Mouse (Mus musculus): Measurements from ENCODE around the gene Gm4981. TPM values are rescaled to one million over a fixed set of nuclear protein-coding genes. Genes with fewer than 3 reads are reported as not detected.
A peak's percentile ranks its signal among the peaks of the same experiment; 100 is the strongest.
"Not testable (repeated sequence)": the region's sequence is repeated elsewhere in the genome, so short reads cannot be mapped to it uniquely, and the experiment has no call there.

Gm4981 gene
- not detected in 2 replicates for polyA plus RNA-seq (2015; fragmentation: Nextera tagmentation; extraction: Ambion mirVana)

GRCm38 (mm10) chr10:58236613-58237012 is at the start of gene Gm4981:
TSS of gene Gm4981 (minus strand) at chr10:58236701.
- no peak for ATAC-seq (replicated peaks)
- Histone ChIP-seq H3K4me2 (no peak within 1 kb of the TSS), H3K27ac (no peak within 1 kb of the TSS), H3K27me3 (replicated peaks) (no peaks in the 10 kb centered on the region), H3K4me1 (no peaks in the 10 kb centered on the region), H3K9ac (no peak within 1 kb of the TSS), H3K36me3 (replicated peaks) (no peaks in the 10 kb centered on the region), H3K4me3 (no peak within 1 kb of the TSS), H3K9me3 (peaks cover 14% of the 10 kb centered on the region)
- WGBS = 91% methylated on average over 10 of the region's 10 CpGs

- no peak for ATAC-seq (replicated peaks)
- no peak overlapping the region for H3K9ac ChIP-seq
- H3K27me3 ChIP-seq (replicated peaks) = no peaks in the 10 kb centered on the region
- no peaks in the 10 kb centered on the region for H3K9me3 ChIP-seq
- H3K4me1 ChIP-seq = no peaks in the 10 kb centered on the region
- H3K36me3 ChIP-seq (replicated peaks) = peaks cover 42% of the 10 kb centered on the region
- 94% methylated on average over 7 of the region's 7 CpGs for WGBS
- no peak overlapping the region for H3K4me2 ChIP-seq
- no peak overlapping the region for H3K27ac ChIP-seq
- no peak overlapping the region for H3K4me3 ChIP-seq
Observed at GRCm38 (mm10) chr10:58282238-58282637, 45.7 kb upstream of the Gm4981 start.

GRCm38 (mm10) chr10:58258466-58258865 is 22.0 kb upstream of the Gm4981 start:
- Histone ChIP-seq H3K9ac (no peak overlapping the region), H3K27me3 (replicated peaks) (no peaks in the 10 kb centered on the region), H3K36me3 (replicated peaks) (peaks cover 12% of the 10 kb centered on the region; the same call in 1 of the 2 replicates), H3K9me3 (no peaks in the 10 kb centered on the region), H3K4me3 (no peak overlapping the region), H3K4me1 (peaks cover 19% of the 10 kb centered on the region), H3K4me2 (no peak overlapping the region), H3K27ac (no peak overlapping the region)
- 85% methylated on average over 5 of the region's 5 CpGs for WGBS
- no peak for ATAC-seq (replicated peaks)

- peaks cover 6% of the 10 kb centered on the region; the same call in 1 of the 2 replicates for H3K36me3 ChIP-seq (replicated peaks)
- peak overlapping the region; percentile 93; the same call in 1 of the 2 replicates for H3K9ac ChIP-seq
- peaks cover 19% of the 10 kb centered on the region for H3K4me1 ChIP-seq
- no peak overlapping the region for H3K27ac ChIP-seq
- H3K27me3 ChIP-seq (replicated peaks) = no peaks in the 10 kb centered on the region
- no peak for ATAC-seq (replicated peaks)
- no peaks in the 10 kb centered on the region for H3K9me3 ChIP-seq
- H3K4me2 ChIP-seq = peak overlapping the region; percentile 58
- peak overlapping the region; percentile 84 for H3K4me3 ChIP-seq
- WGBS = 8% methylated on average over 4 of the region's 4 CpGs
Observed at GRCm38 (mm10) chr10:58255954-58256353, 19.5 kb upstream of the Gm4981 start.

- Histone ChIP-seq H3K9me3 (no peaks in the 10 kb centered on the region), H3K4me3 (peak within 1 kb of the TSS; percentile 84), H3K36me3 (replicated peaks) (peaks cover 6% of the 10 kb centered on the region; the same call in 1 of the 2 replicates), H3K27ac (peak within 1 kb of the TSS; percentile 76), H3K9ac (peak within 1 kb of the TSS; percentile 93), H3K4me2 (peak within 1 kb of the TSS; percentile 58), H3K27me3 (replicated peaks) (no peaks in the 10 kb centered on the region), H3K4me1 (peaks cover 19% of the 10 kb centered on the region)
- under 1% methylated on average over 56 of the region's 58 CpGs for WGBS
- ATAC-seq (replicated peaks) = peak; percentile 100
Observed at GRCm38 (mm10) chr10:58255213-58255892, 18.9 kb upstream of the Gm4981 start, which contains the start of gene Gcc2. TSS of gene Gcc2 (plus strand) at chr10:58255497.

GRCm38 (mm10) chr10:58254635-58255175 is 18.2 kb upstream of the Gm4981 start:
- peaks cover 19% of the 10 kb centered on the region for H3K4me1 ChIP-seq
- no peaks in the 10 kb centered on the region for H3K27me3 ChIP-seq (replicated peaks)
- peak; percentile 37 for ATAC-seq (replicated peaks)
- peak overlapping the region; percentile 93 for H3K9ac ChIP-seq
- H3K4me3 ChIP-seq = peak overlapping the region; percentile 84
- H3K27ac ChIP-seq = peak overlapping the region; percentile 76; the same call in 1 of the 2 replicates
- H3K9me3 ChIP-seq = no peaks in the 10 kb centered on the region
- peaks cover 6% of the 10 kb centered on the region; the same call in 1 of the 2 replicates for H3K36me3 ChIP-seq (replicated peaks)
- WGBS = 28% methylated on average over 6 of the region's 6 CpGs
- H3K4me2 ChIP-seq = peak overlapping the region; percentile 58

- no peaks in the 10 kb centered on the region for H3K27me3 ChIP-seq (replicated peaks)
- WGBS = 33% methylated on average over 1 of the region's 1 CpGs
Observed at GRCm38 (mm10) chr10:58249535-58249934, 13.0 kb upstream of the Gm4981 start.

GRCm38 (mm10) chr10:58238984-58239740 is 2.7 kb upstream of the Gm4981 start:
- not testable (repeated sequence) for H3K27ac ChIP-seq; H3K4me2 ChIP-seq; H3K4me1 ChIP-seq; H3K9ac ChIP-seq; H3K27me3 ChIP-seq (replicated peaks); H3K36me3 ChIP-seq (replicated peaks); H3K9me3 ChIP-seq; H3K4me3 ChIP-seq
- ATAC-seq (replicated peaks) = peak; percentile 65; the same call in 1 of the 2 replicates
- 88% methylated on average over 8 of the region's 8 CpGs for WGBS

More at GRCm38 (mm10) chr10:58249535-58249934, 13.0 kb upstream of the Gm4981 start:
- no peak overlapping the region for H3K9ac ChIP-seq
- no peak overlapping the region for H3K4me3 ChIP-seq
- H3K4me1 ChIP-seq = peaks cover 4% of the 10 kb centered on the region; the same call in 1 of the 2 replicates
- H3K9me3 ChIP-seq = no peaks in the 10 kb centered on the region
- H3K27ac ChIP-seq = no peak overlapping the region
- H3K36me3 ChIP-seq (replicated peaks) = no peaks in the 10 kb centered on the region
- ATAC-seq (replicated peaks) = no peak
- H3K4me2 ChIP-seq = no peak overlapping the region

- H3K27ac ChIP-seq; H3K9ac ChIP-seq; H3K4me2 ChIP-seq; ATAC-seq (replicated peaks); H3K27me3 ChIP-seq (replicated peaks); H3K36me3 ChIP-seq (replicated peaks); H3K4me3 ChIP-seq; H3K4me1 ChIP-seq: not testable (repeated sequence)
- peaks cover 18% of the 10 kb centered on the region for H3K9me3 ChIP-seq
- 90% methylated on average over 4 of the region's 4 CpGs for WGBS
Observed at GRCm38 (mm10) chr10:58234985-58235384, 1.5 kb downstream of the Gm4981 start.

GRCm38 (mm10) chr10:58233740-58234121 is 2.8 kb downstream of the Gm4981 start:
- not testable (repeated sequence) for H3K4me2 ChIP-seq; H3K9ac ChIP-seq; H3K27ac ChIP-seq; H3K4me1 ChIP-seq; H3K36me3 ChIP-seq (replicated peaks); H3K4me3 ChIP-seq; H3K27me3 ChIP-seq (replicated peaks)
- peaks cover 15% of the 10 kb centered on the region for H3K9me3 ChIP-seq
- 0 out of 2 replicates have a peak, but pooled peaks have one; percentile 3 for ATAC-seq (replicated peaks)

GRCm38 (mm10) chr10:58233054-58233739 is 3.3 kb downstream of the Gm4981 start:
- WGBS = 82% methylated on average over 10 of the region's 10 CpGs
- H3K4me3 ChIP-seq; H3K9ac ChIP-seq; H3K4me2 ChIP-seq; H3K27ac ChIP-seq; H3K4me1 ChIP-seq; H3K36me3 ChIP-seq (replicated peaks); H3K27me3 ChIP-seq (replicated peaks): not testable (repeated sequence)
- ATAC-seq (replicated peaks) = peak; percentile 56
- peaks cover 15% of the 10 kb centered on the region for H3K9me3 ChIP-seq

- H3K4me1 ChIP-seq; H3K4me2 ChIP-seq; H3K4me3 ChIP-seq; H3K27ac ChIP-seq; H3K36me3 ChIP-seq (replicated peaks); H3K9ac ChIP-seq; H3K27me3 ChIP-seq (replicated peaks): not testable (repeated sequence)
- ATAC-seq (replicated peaks) = peak; percentile 68
- WGBS = 83% methylated on average over 8 of the region's 8 CpGs
- H3K9me3 ChIP-seq = peaks cover 15% of the 10 kb centered on the region
Observed at GRCm38 (mm10) chr10:58232641-58232969, 3.9 kb downstream of the Gm4981 start, which contains the start of gene Duxf3. TSS of gene Duxf3 (minus strand) at chr10:58232675.

All from midbrain, embryonic 15.5 days (tissue).